Mouse (Mus musculus) forebrain, embryonic 11.5 days (tissue): ENCODE data around the gene Upf1. TPM values are rescaled to one million over a fixed set of nuclear protein-coding genes. Genes with fewer than 3 reads are reported as not detected.

Source experiments
- ATAC-seq: fragments of 200-750 bp; cut with Nextera tagmentation; replicated peaks from 2 replicates; pipeline ENCODE4 v1.8.0; 2017; ENCODE audit warnings: moderate TSS enrichment; ENCODE audit not compliant: low FRiP score
- DNase-seq: peaks from one replicate; pipeline ENCODE4 v3.0.0-alpha.2; 2017; ENCODE audit warnings: low spot score
- H3K27ac ChIP-seq: fragments of 300-500 bp; sonication (generic); 2 replicates; pipeline ENCODE4 v1.5.1; 2014; ENCODE audit warnings: low read depth, low read length
- H3K27me3 ChIP-seq: fragments of 300-500 bp; sonication (generic); 2 replicates; pipeline ENCODE4 v1.6.1; 2014; ENCODE audit warnings: mild to moderate bottlenecking, low read length, mixed read lengths; ENCODE audit not compliant: control insufficient read depth, insufficient read depth
- H3K36me3 ChIP-seq: fragments of 300-500 bp; sonication (generic); 2 replicates; pipeline ENCODE4 v1.6.1; 2014; ENCODE audit warnings: mild to moderate bottlenecking, low read length, moderate library complexity, mixed read lengths; ENCODE audit not compliant: control insufficient read depth, insufficient read depth
- H3K4me1 ChIP-seq: fragments of 300-500 bp; sonication (generic); replicated peaks from 2 replicates; pipeline ENCODE4 v1.6.1; 2014; ENCODE audit warnings: low read length, mixed read lengths; ENCODE audit not compliant: control insufficient read depth, insufficient read depth
- H3K4me2 ChIP-seq: fragments of 300-500 bp; sonication (generic); 2 replicates; pipeline ENCODE4 v1.6.1; 2014; ENCODE audit warnings: low read depth, mild to moderate bottlenecking, low read length, moderate library complexity, mixed read lengths; ENCODE audit not compliant: severe bottlenecking
- H3K4me3 ChIP-seq: fragments of 300-500 bp; sonication (generic); 2 replicates; pipeline ENCODE4 v1.5.1; 2014; ENCODE audit warnings: low read depth, low read length
- H3K9ac ChIP-seq: fragments of 300-500 bp; sonication (generic); 2 replicates; pipeline ENCODE4 v1.6.1; 2014; ENCODE audit warnings: low read length
- H3K9me3 ChIP-seq: fragments of 300-500 bp; sonication (generic); 2 replicates; pipeline ENCODE4 v1.6.1; 2016; ENCODE audit warnings: low read length, mixed read lengths; ENCODE audit not compliant: control insufficient read depth
- WGBS: fragments of 180-500 bp; shearing (Covaris S2); extraction: QIAGEN DNeasy Blood & Tissue Kit; methylation state at CpG from one replicate; pipeline ENCODE4 v1.1.7; 2014; 5-methylcytosine and 5-hydroxymethylcytosine counted together
- polyA plus RNA-seq: library from polyadenylated mRNA; unstranded; fragments of >200 nt; fragmentation: Nextera tagmentation; extraction: Ambion mirVana; gene quantifications from 2 replicates; pipeline ENCODE4 v1.2.1, GENCODE M21; 2014

Gene Upf1
- polyA plus RNA-seq, 1 experiment from 2014 or later: 25.8 TPM

DNA sequence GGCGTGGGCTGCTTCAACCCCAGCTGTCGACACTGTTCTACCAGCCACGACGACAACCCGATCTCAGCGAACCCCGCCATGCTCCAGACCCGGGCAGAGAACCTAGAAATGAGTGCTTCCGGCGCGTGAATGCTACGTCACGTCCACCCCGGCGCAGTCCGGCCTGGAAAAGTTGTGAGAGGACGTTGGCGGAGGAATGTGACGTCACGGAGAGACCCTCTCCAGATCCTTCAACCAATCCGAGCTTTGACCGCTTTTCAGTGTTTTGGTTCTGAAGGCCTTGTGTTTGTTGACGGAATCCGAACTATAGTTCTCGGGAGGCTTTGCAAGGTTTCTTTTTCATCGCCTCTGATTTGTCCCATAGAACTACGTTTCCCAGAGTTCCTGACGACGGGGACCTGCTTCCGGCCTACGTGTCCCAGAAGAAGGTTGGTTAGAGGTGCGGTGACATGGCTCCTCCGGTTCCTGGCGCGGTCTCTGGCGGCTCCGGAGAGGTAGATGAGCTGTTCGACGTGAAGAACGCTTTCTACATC lies 50.7 kb downstream of the Upf1 start, which contains the start of the genes Ddx49 and Cope:
Gene Ddx49, minus strand, starts transcription at position 132 of the 533 bp plus-strand sequence.
Gene Cope, plus strand, starts transcription at position 161 of the 533 bp plus-strand sequence.
- no peaks in the 10 kb centered on the region for H3K27me3 ChIP-seq
- H3K9me3 ChIP-seq: no peaks in the 10 kb centered on the region
- ATAC-seq (peak; percentile 93), DNase-seq (peak; percentile 95)
- no peak within 1 kb of the TSS for H3K27ac ChIP-seq
- no peaks in the 10 kb centered on the region; the same call in 1 of the 2 replicates for H3K36me3 ChIP-seq
- peaks cover 8% of the 10 kb centered on the region; the same call in 1 of the 2 replicates for H3K4me1 ChIP-seq
- WGBS: under 1% methylated on average over 40 of the region's 40 CpGs
- peak within 1 kb of the TSS; percentile 90 for H3K4me3 ChIP-seq
- H3K4me2 ChIP-seq: peak within 1 kb of the TSS; percentile 90
- peak within 1 kb of the TSS; percentile 80 for H3K9ac ChIP-seq

DNA sequence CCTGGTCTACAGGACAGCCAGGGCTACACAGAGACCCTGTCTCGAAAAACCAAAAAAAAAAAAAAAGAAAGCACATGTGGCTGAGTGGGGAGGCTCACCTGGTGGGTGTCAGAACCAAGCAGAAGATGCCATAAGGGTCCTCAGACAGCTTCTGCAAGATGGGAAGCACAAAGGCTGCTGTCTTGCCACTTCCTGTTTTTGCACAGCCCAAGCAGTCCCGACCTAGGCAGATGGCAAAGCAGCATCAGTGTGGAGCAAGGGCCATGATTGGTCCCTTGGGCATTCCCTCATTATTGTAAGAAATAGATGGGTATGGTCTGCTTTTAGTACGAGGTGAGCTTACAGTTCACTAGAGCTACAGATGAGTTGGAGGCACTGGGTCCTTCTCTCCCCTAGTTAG lies 52.2 kb downstream of the Upf1 start:
- ATAC-seq: no peak
- H3K4me2 ChIP-seq: no peak overlapping the region
- 84% methylated on average over 3 of the region's 3 CpGs for WGBS

DNA sequence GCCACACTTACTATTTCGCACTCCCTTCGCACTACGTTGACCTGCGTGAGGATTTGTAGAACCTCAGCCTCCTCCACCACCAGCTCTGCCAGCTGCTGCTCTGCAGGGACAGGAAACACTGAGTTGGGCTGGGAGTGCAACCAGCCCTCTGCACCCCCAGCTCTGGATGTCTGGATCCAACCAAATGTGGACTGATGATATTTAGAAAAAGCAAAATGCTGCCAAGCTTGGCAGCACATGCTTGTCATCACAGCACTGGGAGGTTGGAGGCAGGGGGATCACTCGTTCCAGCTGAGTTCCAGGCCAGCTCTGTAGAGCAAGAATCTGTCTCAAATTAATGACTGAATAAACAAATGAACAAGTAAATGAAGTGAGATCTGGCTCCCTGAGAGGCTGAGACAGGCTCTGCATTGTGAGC lies 59.1 kb downstream of the Upf1 start:
- H3K27ac ChIP-seq: no peak overlapping the region
- WGBS: 87% methylated on average over 5 of the region's 5 CpGs
- H3K4me3 ChIP-seq: no peak overlapping the region
- H3K4me1 ChIP-seq: no peaks in the 10 kb centered on the region
- H3K9me3 ChIP-seq: no peaks in the 10 kb centered on the region
- no peaks in the 10 kb centered on the region for H3K27me3 ChIP-seq
- DNase-seq (no peak), ATAC-seq (no peak)
- no peak overlapping the region for H3K9ac ChIP-seq
- peaks cover 23% of the 10 kb centered on the region for H3K36me3 ChIP-seq
- H3K4me2 ChIP-seq: no peak overlapping the region

More for the DNA sequence above, 52.2 kb downstream of the Upf1 start:
- Histone ChIP-seq H3K27me3 (no peaks in the 10 kb centered on the region), H3K27ac (no peak overlapping the region), H3K4me1 (peaks cover 8% of the 10 kb centered on the region; the same call in 1 of the 2 replicates), H3K9ac (no peak overlapping the region), H3K4me3 (no peak overlapping the region), H3K9me3 (no peaks in the 10 kb centered on the region), H3K36me3 (peaks cover 8% of the 10 kb centered on the region)
- no peak for DNase-seq

DNA sequence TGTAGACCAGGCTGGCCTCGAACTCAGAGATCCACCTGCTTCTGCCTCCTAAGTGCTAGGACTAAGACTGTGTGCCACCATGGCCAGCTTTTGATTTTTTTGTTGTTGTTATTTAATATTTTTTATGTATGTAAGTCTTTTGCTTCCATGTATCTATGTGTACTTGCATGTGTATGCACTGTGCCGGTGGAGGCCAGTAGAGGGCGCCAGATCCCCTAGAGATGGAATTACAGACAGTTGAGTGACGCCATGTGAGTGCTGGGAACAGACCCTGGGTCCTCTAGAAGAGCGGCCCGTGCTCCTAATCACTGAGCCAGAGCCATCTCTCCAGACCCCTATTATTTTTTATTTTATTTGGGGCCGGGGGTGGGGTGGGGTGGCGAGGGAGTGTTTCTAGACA lies 66.3 kb downstream of the Upf1 start:
- DNase-seq: no peak
- no peak overlapping the region for H3K27ac ChIP-seq
- WGBS: 91% methylated on average over 8 of the region's 8 CpGs
- no peak for ATAC-seq
- H3K4me1 ChIP-seq: 0 out of 2 replicates have a peak, but pooled peaks cover 3% of the 10 kb centered on the region
- H3K9me3 ChIP-seq: peaks cover 2% of the 10 kb centered on the region; the same call in 1 of the 2 replicates
- H3K4me2 ChIP-seq: no peak overlapping the region
- peaks cover 33% of the 10 kb centered on the region for H3K36me3 ChIP-seq
- H3K4me3 ChIP-seq: no peak overlapping the region
- H3K9ac ChIP-seq: no peak overlapping the region
- H3K27me3 ChIP-seq: no peaks in the 10 kb centered on the region

DNA sequence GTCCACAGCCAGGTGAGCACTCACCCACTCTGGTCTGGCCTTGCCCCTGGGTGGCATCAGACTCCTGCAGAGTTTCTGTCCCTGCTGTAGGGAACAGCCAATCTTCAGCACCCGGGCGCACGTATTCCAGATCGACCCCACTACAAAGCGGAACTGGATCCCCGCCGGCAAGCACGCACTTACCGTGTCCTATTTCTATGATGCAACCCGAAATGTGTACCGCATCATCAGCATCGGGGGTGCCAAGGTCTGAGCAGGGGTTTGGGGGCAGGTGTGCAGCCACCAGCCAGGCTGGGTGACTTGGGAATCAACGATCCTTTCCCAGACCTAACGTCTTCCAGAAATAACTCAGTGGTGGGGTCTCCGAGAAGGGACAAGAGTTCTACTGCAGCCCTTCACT lies 67.8 kb downstream of the Upf1 start:
- H3K9ac ChIP-seq: no peak overlapping the region
- H3K27ac ChIP-seq: no peak overlapping the region
- 96% methylated on average over 15 of the region's 15 CpGs for WGBS
- H3K36me3 ChIP-seq: peaks cover 31% of the 10 kb centered on the region
- peaks cover 2% of the 10 kb centered on the region; the same call in 1 of the 2 replicates for H3K9me3 ChIP-seq
- no peak for ATAC-seq
- H3K4me3 ChIP-seq: no peak overlapping the region
- H3K27me3 ChIP-seq: no peaks in the 10 kb centered on the region
- DNase-seq: no peak
- H3K4me2 ChIP-seq: no peak overlapping the region
- 0 out of 2 replicates have a peak, but pooled peaks cover 3% of the 10 kb centered on the region for H3K4me1 ChIP-seq

DNA sequence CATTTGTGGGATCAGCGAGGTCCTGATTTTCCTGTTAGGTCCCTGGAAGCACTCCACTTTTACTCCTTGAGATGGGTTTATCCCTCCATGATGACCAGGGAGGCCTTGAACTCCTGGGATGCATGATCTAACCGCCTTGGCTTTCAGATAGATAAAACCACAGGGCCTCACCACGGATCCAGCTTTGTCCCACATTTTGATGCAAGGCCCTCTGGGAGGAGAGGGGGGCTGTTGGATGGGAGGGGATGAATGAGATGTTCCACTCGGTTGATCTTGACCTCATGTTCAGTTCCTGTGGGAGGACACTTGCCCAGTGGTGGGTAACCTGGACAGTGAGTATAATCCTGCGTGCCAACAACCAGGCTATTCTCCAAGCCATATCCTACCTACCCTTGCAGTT lies 68.7 kb downstream of the Upf1 start:
- Histone ChIP-seq H3K4me2 (0 out of 2 replicates have a peak overlapping the region, but pooled peaks have one; percentile 8), H3K4me1 (0 out of 2 replicates have a peak, but pooled peaks cover 3% of the 10 kb centered on the region), H3K27me3 (no peaks in the 10 kb centered on the region), H3K4me3 (0 out of 2 replicates have a peak overlapping the region, but pooled peaks have one; percentile 94), H3K9ac (no peak overlapping the region), H3K27ac (no peak overlapping the region), H3K9me3 (peaks cover 2% of the 10 kb centered on the region; the same call in 1 of the 2 replicates), H3K36me3 (peaks cover 26% of the 10 kb centered on the region)
- 81% methylated on average over 5 of the region's 5 CpGs for WGBS
- no peak for ATAC-seq
- no peak for DNase-seq

DNA sequence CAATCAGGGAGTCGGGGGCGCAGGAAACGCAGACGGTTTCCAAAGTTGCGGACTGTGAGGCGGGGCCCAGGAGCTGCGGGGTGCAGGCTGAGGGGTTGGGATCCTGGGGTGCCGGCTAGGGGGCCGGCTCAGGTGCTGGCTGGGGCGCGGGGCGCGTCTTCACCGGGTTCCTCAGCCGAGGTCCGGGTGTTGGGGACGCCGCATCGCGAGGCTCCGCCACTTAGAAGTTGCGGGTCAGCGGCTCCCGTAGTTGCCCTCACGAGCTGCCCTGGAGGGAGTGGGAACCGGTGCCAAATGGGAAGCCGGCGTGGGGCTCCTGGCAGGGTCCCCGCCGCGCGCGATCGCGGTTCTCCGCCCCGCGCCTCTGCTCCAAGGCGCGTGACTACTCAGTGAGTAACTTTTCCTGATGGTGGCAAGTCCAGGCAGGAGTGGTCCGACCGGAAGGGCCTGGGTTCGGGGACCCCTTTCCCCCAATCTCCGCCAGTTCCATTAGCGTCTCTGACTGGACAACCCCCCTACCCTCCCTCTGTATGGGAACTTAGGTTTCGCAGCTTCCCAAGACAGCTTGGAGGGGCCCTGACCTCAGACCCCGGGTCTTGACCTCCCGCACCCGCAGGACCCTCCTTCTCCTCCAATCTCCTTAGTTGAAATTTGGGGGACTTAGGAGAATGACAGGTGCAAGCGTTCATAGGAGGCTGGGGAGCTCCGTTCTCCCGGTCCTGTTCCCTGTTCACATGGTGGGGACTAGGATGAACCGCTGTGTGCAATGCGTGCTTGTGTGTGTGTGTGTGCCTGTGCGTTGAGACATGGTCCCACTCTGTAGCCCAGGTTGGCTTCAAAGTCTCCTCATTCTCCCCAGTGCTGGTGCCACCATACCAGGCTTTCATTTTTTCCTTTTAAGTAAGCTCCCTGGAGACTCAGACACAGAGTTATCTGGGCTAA lies 69.7 kb downstream of the Upf1 start:
- WGBS: 1% methylated on average over 47 of the region's 55 CpGs
- ATAC-seq: peak; percentile 72
- Histone ChIP-seq H3K4me1 (0 out of 2 replicates have a peak, but pooled peaks cover 3% of the 10 kb centered on the region), H3K27me3 (no peaks in the 10 kb centered on the region), H3K4me2 (peak overlapping the region; percentile 78), H3K9me3 (peaks cover 2% of the 10 kb centered on the region; the same call in 1 of the 2 replicates), H3K9ac (peak overlapping the region; percentile 98), H3K27ac (peak overlapping the region; percentile 76), H3K36me3 (peaks cover 25% of the 10 kb centered on the region), H3K4me3 (peak overlapping the region; percentile 94)
- DNase-seq: peak; percentile 66

DNA sequence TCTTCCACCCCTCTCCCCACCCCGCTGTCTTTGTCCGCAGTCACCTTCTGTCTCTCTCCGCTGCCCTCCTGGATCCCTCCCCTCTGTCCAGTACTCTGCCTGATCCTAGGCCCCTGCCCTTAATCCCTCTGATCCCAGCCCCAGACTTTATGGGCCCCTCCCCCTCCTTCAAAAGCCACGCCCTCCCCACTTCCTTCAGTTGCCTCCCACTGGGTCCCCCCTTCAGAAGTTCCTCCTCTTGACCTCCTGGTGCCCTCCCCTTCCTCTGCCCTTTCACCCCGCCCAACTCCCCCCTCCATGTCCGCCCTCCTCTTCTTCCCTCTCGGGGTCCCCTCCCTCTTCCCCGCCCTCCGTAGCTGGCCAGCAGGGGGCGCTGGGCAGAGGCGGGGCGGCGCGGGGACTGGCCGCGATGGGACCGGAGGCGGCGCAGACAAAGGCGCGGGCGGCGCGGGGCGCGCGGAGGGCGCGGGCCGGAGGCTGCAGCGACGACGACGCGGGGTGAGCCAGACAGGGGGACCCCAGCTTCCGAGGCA lies 70.4 kb downstream of the Upf1 start, which contains the start of gene Homer3:
Gene Homer3, plus strand, starts transcription at position 225 of the 533 bp plus-strand sequence.
- Histone ChIP-seq H3K4me2 (peak within 1 kb of the TSS; percentile 78), H3K4me3 (peak within 1 kb of the TSS; percentile 94), H3K9ac (peak within 1 kb of the TSS; percentile 98), H3K36me3 (peaks cover 25% of the 10 kb centered on the region), H3K4me1 (0 out of 2 replicates have a peak, but pooled peaks cover 3% of the 10 kb centered on the region), H3K27ac (peak within 1 kb of the TSS; percentile 76), H3K27me3 (no peaks in the 10 kb centered on the region), H3K9me3 (peaks cover 2% of the 10 kb centered on the region; the same call in 1 of the 2 replicates)
- peak; percentile 92 for ATAC-seq
- WGBS: under 1% methylated on average over 32 of the region's 36 CpGs
- peak; percentile 95 for DNase-seq
